Mouse (Mus musculus): ENCODE data around the gene Pde4a. TPM values are rescaled to one million over a fixed set of nuclear protein-coding genes. Genes with fewer than 3 reads are reported as not detected.
A peak's percentile ranks its signal among the peaks of the same experiment; 100 is the strongest.

Pde4a gene
- total and polyA plus RNA-seq, 2 experiments from 2014 or later = 45.0 to 47.7 TPM

- Histone ChIP-seq H3K27ac (no peak overlapping the region), H3K36me3 (ENCODE audit: insufficient read depth, low read length) (peaks cover 30% of the 10 kb centered on the region), H3K9ac (replicated peaks; ENCODE audit: low read length) (no peak overlapping the region), H3K4me3 (ENCODE audit: low read length) (no peak overlapping the region), H3K27me3 (ENCODE audit: insufficient read depth, low read length) (no peaks in the 10 kb centered on the region), H3K9me3 (ENCODE audit: low read length) (no peaks in the 10 kb centered on the region), H3K4me1 (ENCODE audit: insufficient read depth, low read length) (no peaks in the 10 kb centered on the region), H3K4me2 (ENCODE audit: low read depth, low read length) (no peak overlapping the region)
- no peak for TF ChIP-seq CTCF (IDR thresholded peaks at IDR 0.05; ENCODE audit: low read depth)
- WGBS = 62% methylated on average over 1 of the region's 1 CpGs
- DNase-seq (ENCODE audit: low spot score) (no peak), ATAC-seq (no peak)
Measured at GRCm38 (mm10) chr9:21135941-21136381, 29.6 kb upstream of the Pde4a start.

GRCm38 (mm10) chr9:21136401-21136800 is 29.1 kb upstream of the Pde4a start:
- Histone ChIP-seq H3K4me3 (ENCODE audit: low read length) (no peak overlapping the region), H3K9ac (replicated peaks; ENCODE audit: low read length) (no peak overlapping the region), H3K4me1 (ENCODE audit: insufficient read depth, low read length) (no peaks in the 10 kb centered on the region), H3K9me3 (ENCODE audit: low read length) (no peaks in the 10 kb centered on the region), H3K27ac (no peak overlapping the region), H3K27me3 (ENCODE audit: insufficient read depth, low read length) (no peaks in the 10 kb centered on the region), H3K4me2 (ENCODE audit: low read depth, low read length) (no peak overlapping the region), H3K36me3 (ENCODE audit: insufficient read depth, low read length) (peaks cover 34% of the 10 kb centered on the region)
- ATAC-seq (no peak), DNase-seq (ENCODE audit: low spot score) (no peak)
- TF ChIP-seq CTCF (IDR thresholded peaks at IDR 0.05; ENCODE audit: low read depth) = no peak
- WGBS = 76% methylated on average over 6 of the region's 6 CpGs

- no peaks in the 10 kb centered on the region for H3K9me3 ChIP-seq (ENCODE audit: low read length)
- DNase-seq (ENCODE audit: low spot score) = peak; percentile 80
- no peak overlapping the region for H3K4me2 ChIP-seq (ENCODE audit: low read depth, low read length)
- 47% methylated on average over 3 of the region's 3 CpGs for WGBS
- peaks cover 42% of the 10 kb centered on the region for H3K36me3 ChIP-seq (ENCODE audit: insufficient read depth, low read length)
- TF ChIP-seq CTCF (IDR thresholded peaks at IDR 0.05; ENCODE audit: low read depth) = peak; percentile 82
- peak; percentile 16; the same call in 1 of the 2 replicates for ATAC-seq
- H3K4me1 ChIP-seq (ENCODE audit: insufficient read depth, low read length) = no peaks in the 10 kb centered on the region
- H3K27ac ChIP-seq = no peak overlapping the region
- H3K9ac ChIP-seq (replicated peaks; ENCODE audit: low read length) = no peak overlapping the region
- H3K27me3 ChIP-seq (ENCODE audit: insufficient read depth, low read length) = no peaks in the 10 kb centered on the region
- no peak overlapping the region for H3K4me3 ChIP-seq (ENCODE audit: low read length)
Measured at GRCm38 (mm10) chr9:21137229-21137628, 28.3 kb upstream of the Pde4a start.

- H3K9me3 ChIP-seq (ENCODE audit: low read length) = no peaks in the 10 kb centered on the region
- no peak overlapping the region for H3K9ac ChIP-seq (replicated peaks; ENCODE audit: low read length)
- no peaks in the 10 kb centered on the region for H3K27me3 ChIP-seq (ENCODE audit: insufficient read depth, low read length)
- no peak overlapping the region for H3K4me3 ChIP-seq (ENCODE audit: low read length)
- peaks cover 53% of the 10 kb centered on the region for H3K36me3 ChIP-seq (ENCODE audit: insufficient read depth, low read length)
- no peak overlapping the region for H3K4me2 ChIP-seq (ENCODE audit: low read depth, low read length)
- H3K27ac ChIP-seq = no peak overlapping the region
- ATAC-seq (no peak), DNase-seq (ENCODE audit: low spot score) (no peak)
- H3K4me1 ChIP-seq (ENCODE audit: insufficient read depth, low read length) = no peaks in the 10 kb centered on the region
- TF ChIP-seq CTCF (IDR thresholded peaks at IDR 0.05; ENCODE audit: low read depth) = no peak
- WGBS = 90% methylated on average over 4 of the region's 4 CpGs
Measured at GRCm38 (mm10) chr9:21138386-21138785, 27.1 kb upstream of the Pde4a start.

- Histone ChIP-seq H3K36me3 (ENCODE audit: insufficient read depth, low read length) (peaks cover 64% of the 10 kb centered on the region), H3K9ac (replicated peaks; ENCODE audit: low read length) (no peak overlapping the region), H3K9me3 (ENCODE audit: low read length) (no peaks in the 10 kb centered on the region), H3K4me3 (ENCODE audit: low read length) (no peak overlapping the region), H3K4me1 (ENCODE audit: insufficient read depth, low read length) (no peaks in the 10 kb centered on the region), H3K27ac (no peak overlapping the region), H3K27me3 (ENCODE audit: insufficient read depth, low read length) (no peaks in the 10 kb centered on the region), H3K4me2 (ENCODE audit: low read depth, low read length) (no peak overlapping the region)
- TF ChIP-seq CTCF (IDR thresholded peaks at IDR 0.05; ENCODE audit: low read depth) = no peak
- WGBS = 96% methylated on average over 14 of the region's 14 CpGs
- ATAC-seq (no peak), DNase-seq (ENCODE audit: low spot score) (no peak)
Measured at GRCm38 (mm10) chr9:21141922-21142321, 23.6 kb upstream of the Pde4a start.

- no peak overlapping the region for H3K4me3 ChIP-seq (ENCODE audit: low read length)
- H3K9ac ChIP-seq (replicated peaks; ENCODE audit: low read length) = no peak overlapping the region
- no peak for TF ChIP-seq CTCF (IDR thresholded peaks at IDR 0.05; ENCODE audit: low read depth)
- H3K4me1 ChIP-seq (ENCODE audit: insufficient read depth, low read length) = peaks cover 11% of the 10 kb centered on the region
- DNase-seq (ENCODE audit: low spot score) = no peak
- 93% methylated on average over 3 of the region's 3 CpGs for WGBS
- H3K9me3 ChIP-seq (ENCODE audit: low read length) = no peaks in the 10 kb centered on the region
- ATAC-seq = no peak
- no peak overlapping the region for H3K27ac ChIP-seq
- no peaks in the 10 kb centered on the region for H3K27me3 ChIP-seq (ENCODE audit: insufficient read depth, low read length)
- no peak overlapping the region for H3K4me2 ChIP-seq (ENCODE audit: low read depth, low read length)
- H3K36me3 ChIP-seq (ENCODE audit: insufficient read depth, low read length) = peaks cover 48% of the 10 kb centered on the region
Measured at GRCm38 (mm10) chr9:21144361-21144760, 21.2 kb upstream of the Pde4a start.

- peaks cover 39% of the 10 kb centered on the region; the same call in 1 of the 2 replicates for H3K36me3 ChIP-seq (ENCODE audit: insufficient read depth, low read length)
- no peak for DNase-seq (ENCODE audit: low spot score)
Measured at GRCm38 (mm10) chr9:21145431-21145830, 20.1 kb upstream of the Pde4a start.

More at GRCm38 (mm10) chr9:21145431-21145830, 20.1 kb upstream of the Pde4a start:
- H3K27ac ChIP-seq = no peak overlapping the region
- H3K9me3 ChIP-seq (ENCODE audit: low read length) = no peaks in the 10 kb centered on the region
- no peak for ATAC-seq
- no peak overlapping the region for H3K4me3 ChIP-seq (ENCODE audit: low read length)
- H3K4me2 ChIP-seq (ENCODE audit: low read depth, low read length) = no peak overlapping the region
- H3K27me3 ChIP-seq (ENCODE audit: insufficient read depth, low read length) = no peaks in the 10 kb centered on the region
- 88% methylated on average over 4 of the region's 4 CpGs for WGBS
- no peak for TF ChIP-seq CTCF (IDR thresholded peaks at IDR 0.05; ENCODE audit: low read depth)
- H3K9ac ChIP-seq (replicated peaks; ENCODE audit: low read length) = no peak overlapping the region
- peaks cover 11% of the 10 kb centered on the region for H3K4me1 ChIP-seq (ENCODE audit: insufficient read depth, low read length)

Data from hindbrain, postnatal 0 days (tissue).